In genomic region chr8:106507761-106508331, GRCm38 (mm10) we compare ENCODE assay signal across 7 mouse cellular contexts. TPM values are rescaled to one million over a fixed set of nuclear protein-coding genes. Genes with fewer than 3 reads are reported as not detected.
DNase-seq lines count a peak whose midpoint lies in the region; ATAC-seq and TF ChIP-seq lines count a peak whose summit lies in the region.

No protein-coding gene starts in this region.

- peaks cover 56% of the 10 kb centered on the region for H3K4me1 ChIP-seq in E14TG2a.4 (replicated peaks; ENCODE audit: low read depth, low read length)
- peaks cover 12% of the 10 kb centered on the region for H3K4me1 ChIP-seq in embryonic facial prominence, embryonic 11.5 days (ENCODE audit: control insufficient read depth, insufficient read depth, low read length)
- H3K4me1 ChIP-seq in hindbrain, embryonic 13.5 days (replicated peaks) = peaks cover 41% of the 10 kb centered on the region
- H3K4me1 ChIP-seq in liver, embryonic 14.5 days (replicated peaks; ENCODE audit: control insufficient read depth in 2 of 2, insufficient read depth in 2 of 2, low read length in 1 of 2) = no peaks in the 10 kb centered on the region
- peaks cover 50% of the 10 kb centered on the region for H3K4me1 ChIP-seq in neural tube, embryonic 13.5 days (replicated peaks)

- no peak for TF ChIP-seq EP300 in liver, embryonic 14.5 days (IDR thresholded peaks at IDR 0.05; ENCODE audit: low read depth)

- H3K27me3 ChIP-seq in E14TG2a.4 (ENCODE audit: insufficient read depth, low read length) = peaks cover 55% of the 10 kb centered on the region
- H3K27me3 ChIP-seq in embryonic facial prominence, embryonic 11.5 days (ENCODE audit: control insufficient read depth, insufficient read depth, low read length) = peaks cover 14% of the 10 kb centered on the region
- H3K27me3 ChIP-seq in hindbrain, embryonic 13.5 days = peaks cover 76% of the 10 kb centered on the region
- peaks cover 55% of the 10 kb centered on the region for H3K27me3 ChIP-seq in liver, embryonic 14.5 days (ENCODE audit: control insufficient read depth, insufficient read depth, low read length)
- peaks cover 76% of the 10 kb centered on the region for H3K27me3 ChIP-seq in neural tube, embryonic 13.5 days

- 0 out of 2 replicates have a peak overlapping the region, but pooled peaks have one; percentile 24 for H3K27ac ChIP-seq in embryonic facial prominence, embryonic 11.5 days (replicated peaks; ENCODE audit: low read depth, low read length)
- H3K27ac ChIP-seq in hindbrain, embryonic 13.5 days = peak overlapping the region; percentile 75
- H3K27ac ChIP-seq in liver, embryonic 14.5 days = no peak overlapping the region
- H3K27ac ChIP-seq in neural tube, embryonic 13.5 days (replicated peaks) = peak overlapping the region; percentile 81

- H3K9me3 ChIP-seq in E14TG2a.4 (ENCODE audit: low read length) = peaks cover 48% of the 10 kb centered on the region
- no peaks in the 10 kb centered on the region for H3K9me3 ChIP-seq in embryonic facial prominence, embryonic 11.5 days (replicated peaks; ENCODE audit: control insufficient read depth, low read length)
- no peaks in the 10 kb centered on the region for H3K9me3 ChIP-seq in hindbrain, embryonic 13.5 days
- no peaks in the 10 kb centered on the region for H3K9me3 ChIP-seq in liver, embryonic 14.5 days (ENCODE audit: control insufficient read depth, low read length)
- H3K9me3 ChIP-seq in neural tube, embryonic 13.5 days = no peaks in the 10 kb centered on the region

- no peaks in the 10 kb centered on the region for H3K36me3 ChIP-seq in E14TG2a.4 (ENCODE audit: insufficient read depth, low read length)
- no peaks in the 10 kb centered on the region for H3K36me3 ChIP-seq in embryonic facial prominence, embryonic 11.5 days (replicated peaks; ENCODE audit: control insufficient read depth, insufficient read depth, low read depth, low read length)
- H3K36me3 ChIP-seq in hindbrain, embryonic 13.5 days = no peaks in the 10 kb centered on the region
- no peaks in the 10 kb centered on the region for H3K36me3 ChIP-seq in liver, embryonic 14.5 days (replicated peaks; ENCODE audit: control insufficient read depth, insufficient read depth, low read depth)
- H3K36me3 ChIP-seq in neural tube, embryonic 13.5 days = no peaks in the 10 kb centered on the region

- peak; percentile 81 for DNase-seq in ES-CJ7 (ENCODE audit: low read depth, low spot score)
- DNase-seq in embryonic facial prominence, embryonic 11.5 days (ENCODE audit: low spot score) = peak; percentile 79
- no peak for DNase-seq in liver, embryonic 14.5 days (ENCODE audit: low read depth in 3 of 3, low spot score in 3 of 3)

- no peak for TF ChIP-seq CTCF in E14TG2a.4 (conservative IDR thresholded peaks at IDR 0.05; ENCODE audit: low read length)
- no peak for TF ChIP-seq CTCF in liver, embryonic 14.5 days (IDR thresholded peaks at IDR 0.05; ENCODE audit: low read depth)

- under 1% methylated on average over 30 of the region's 30 CpGs for WGBS in embryonic facial prominence, embryonic 11.5 days
- WGBS in hindbrain, embryonic 13.5 days = under 1% methylated on average over 30 of the region's 30 CpGs
- 2% methylated on average over 30 of the region's 30 CpGs for WGBS in liver, embryonic 14.5 days (ENCODE audit: insufficient replicate concordance)
- under 1% methylated on average over 30 of the region's 30 CpGs for WGBS in neural tube, embryonic 13.5 days

- H3K9ac ChIP-seq in embryonic facial prominence, embryonic 11.5 days (replicated peaks; ENCODE audit: low read length) = peak overlapping the region; percentile 38
- H3K9ac ChIP-seq in hindbrain, embryonic 13.5 days = peak overlapping the region; percentile 55; the same call in 1 of the 2 replicates
- H3K9ac ChIP-seq in liver, embryonic 14.5 days (replicated peaks) = no peak overlapping the region
- peak overlapping the region; percentile 10; the same call in 1 of the 2 replicates for H3K9ac ChIP-seq in neural tube, embryonic 13.5 days

- H3K4me3 ChIP-seq in E14TG2a.4 (replicated peaks; ENCODE audit: low read length) = peak overlapping the region; percentile 65
- peak overlapping the region; percentile 12 for H3K4me3 ChIP-seq in embryonic facial prominence, embryonic 11.5 days (ENCODE audit: low read depth, low read length)
- peak overlapping the region; percentile 36 for H3K4me3 ChIP-seq in hindbrain, embryonic 13.5 days
- no peak overlapping the region for H3K4me3 ChIP-seq in liver, embryonic 14.5 days (ENCODE audit: insufficient read depth in 1 of 2, low read depth in 2 of 2, low read length in 2 of 2)
- peak overlapping the region; percentile 31 for H3K4me3 ChIP-seq in neural tube, embryonic 13.5 days

- peak; percentile 29 for ATAC-seq in embryonic facial prominence, embryonic 11.5 days (replicated peaks; ENCODE audit: insufficient number of reproducible peaks, low FRiP score, low TSS enrichment, low read depth)
- ATAC-seq in hindbrain, embryonic 13.5 days (ENCODE audit: low FRiP score) = peak; percentile 73
- ATAC-seq in liver, embryonic 14.5 days (ENCODE audit: insufficient read depth) = no peak
- peak; percentile 72 for ATAC-seq in neural tube, embryonic 13.5 days (ENCODE audit: low read depth)
- no peak for ATAC-seq in monocyte, adult 5-6 weeks (replicated peaks; ENCODE audit: insufficient number of reproducible peaks, low FRiP score, low TSS enrichment, poor library complexity, severe bottlenecking)

- H3K4me2 ChIP-seq in embryonic facial prominence, embryonic 11.5 days (ENCODE audit: low read depth, low read length) = peak overlapping the region; percentile 74
- H3K4me2 ChIP-seq in hindbrain, embryonic 13.5 days = peak overlapping the region; percentile 69
- peak overlapping the region; percentile 36 for H3K4me2 ChIP-seq in liver, embryonic 14.5 days (ENCODE audit: low read depth)
- peak overlapping the region; percentile 68 for H3K4me2 ChIP-seq in neural tube, embryonic 13.5 days

RNA-seq across cellular contexts. Expression of gene Cdh3, which starts 2.8 kb away (rescaled TPM):
- 10.8 and 11.0 TPM in 2 replicates for polyA plus RNA-seq in embryonic facial prominence, embryonic 11.5 days (2014; fragmentation: Nextera tagmentation; extraction: Ambion mirVana)
- 2.3 and 2.7 TPM in 2 replicates for polyA plus RNA-seq in hindbrain, embryonic 13.5 days (2015; fragmentation: Nextera tagmentation; extraction: Ambion mirVana)
- 1.4 TPM in 2 replicates for polyA plus RNA-seq in liver, embryonic 14.5 days (2012; rRNA removed)
- polyA plus RNA-seq in liver, embryonic 14.5 days (2014; fragmentation: Nextera tagmentation; extraction: Ambion mirVana) = 0.60 and 0.62 TPM in 2 replicates
- 3.5 and 5.8 TPM in 2 replicates for polyA plus RNA-seq in neural tube, embryonic 13.5 days (2015; fragmentation: Nextera tagmentation; extraction: Ambion mirVana)
- total RNA-seq in monocyte, adult 5-6 weeks (2017) = not detected in 3 replicates

RNA-seq across cellular contexts. Expression of gene 6030452D12Rik, which starts 7.5 kb away (rescaled TPM):
- not detected in 2 replicates for polyA plus RNA-seq in embryonic facial prominence, embryonic 11.5 days (2014; fragmentation: Nextera tagmentation; extraction: Ambion mirVana)
- not detected in 2 replicates for polyA plus RNA-seq in hindbrain, embryonic 13.5 days (2015; fragmentation: Nextera tagmentation; extraction: Ambion mirVana)
- polyA plus RNA-seq in liver, embryonic 14.5 days (2012; rRNA removed) = not detected in 2 replicates
- polyA plus RNA-seq in liver, embryonic 14.5 days (2014; fragmentation: Nextera tagmentation; extraction: Ambion mirVana) = not detected in 2 replicates
- polyA plus RNA-seq in neural tube, embryonic 13.5 days (2015; fragmentation: Nextera tagmentation; extraction: Ambion mirVana) = not detected in 2 replicates
- not detected in 3 replicates for total RNA-seq in monocyte, adult 5-6 weeks (2017)

Comparison
In these comparisons a context has a peak if more than half of its experiments do, and no peak if none do; other contexts are left out.
1. H3K4me3 ChIP-seq: peak in E14TG2a.4 (single experiment), embryonic facial prominence, embryonic 11.5 days (single experiment), hindbrain, embryonic 13.5 days (single experiment) and neural tube, embryonic 13.5 days (single experiment); none in liver, embryonic 14.5 days (0 of 2).
2. DNase-seq: peak in ES-CJ7 (single experiment) and embryonic facial prominence, embryonic 11.5 days (single experiment); none in liver, embryonic 14.5 days (0 of 3).
3. ATAC-seq: peak in embryonic facial prominence, embryonic 11.5 days (single experiment), hindbrain, embryonic 13.5 days (single experiment) and neural tube, embryonic 13.5 days (single experiment); none in liver, embryonic 14.5 days (single experiment) and monocyte, adult 5-6 weeks (single experiment).
4. Peak in every context shown above with its lines, with median percentiles within 50 percentile points of each other: H3K4me2 ChIP-seq.